Mouse (Mus musculus): ENCODE results near the gene Jak2. TPM values are rescaled to one million over a fixed set of nuclear protein-coding genes. Genes with fewer than 3 reads are reported as not detected.

Gene Jak2
- 4.5 TPM for polyA plus RNA-seq (2015; fragmentation: Illumina TruSeq; extraction: RNeasy Lipid Tissue Mini Kit (QIAGEN cat#74804); ENCODE audit: insufficient read depth, low read depth, low replicate concordance)

GRCm38 (mm10) chr19:29251191-29251957 is at the start of gene Jak2:
Gene Jak2, plus strand, starts transcription at chr19:29251828.

GRCm38 (mm10) chr19:29325053-29325851 is 73.6 kb downstream of the Jak2 start, which contains the start of gene Insl6:
Gene Insl6, minus strand, starts transcription at chr19:29325356.

GRCm38 (mm10) chr19:29334068-29334745 is 82.6 kb downstream of the Jak2 start, which contains the start of gene Rln1:
Gene Rln1, minus strand, starts transcription at chr19:29334670.

Other genes with a start within 250 kb of the Jak2 start
- 24.1 TPM for gene Ak3, start 203.9 kb upstream of the Jak2 start, polyA plus RNA-seq (2015; fragmentation: Illumina TruSeq; extraction: RNeasy Lipid Tissue Mini Kit (QIAGEN cat#74804); ENCODE audit: insufficient read depth, low read depth, low replicate concordance)
- 4.0 TPM for gene Rcl1, start 150.5 kb upstream of the Jak2 start, polyA plus RNA-seq (2015; fragmentation: Illumina TruSeq; extraction: RNeasy Lipid Tissue Mini Kit (QIAGEN cat#74804); ENCODE audit: insufficient read depth, low read depth, low replicate concordance)
- gene Insl6, start 73.5 kb downstream of the Jak2 start, polyA plus RNA-seq (2015; fragmentation: Illumina TruSeq; extraction: RNeasy Lipid Tissue Mini Kit (QIAGEN cat#74804); ENCODE audit: insufficient read depth, low read depth, low replicate concordance), result not detected
- not detected for gene Rln1, start 82.8 kb downstream of the Jak2 start, polyA plus RNA-seq (2015; fragmentation: Illumina TruSeq; extraction: RNeasy Lipid Tissue Mini Kit (QIAGEN cat#74804); ENCODE audit: insufficient read depth, low read depth, low replicate concordance)
- gene Plgrkt, start 115.6 kb downstream of the Jak2 start, polyA plus RNA-seq (2015; fragmentation: Illumina TruSeq; extraction: RNeasy Lipid Tissue Mini Kit (QIAGEN cat#74804); ENCODE audit: insufficient read depth, low read depth, low replicate concordance), result 15.1 TPM
- gene Cd274, start 115.6 kb downstream of the Jak2 start, polyA plus RNA-seq (2015; fragmentation: Illumina TruSeq; extraction: RNeasy Lipid Tissue Mini Kit (QIAGEN cat#74804); ENCODE audit: insufficient read depth, low read depth, low replicate concordance), result 2.8 TPM
- not detected for gene Pdcd1lg2, start 159.1 kb downstream of the Jak2 start, polyA plus RNA-seq (2015; fragmentation: Illumina TruSeq; extraction: RNeasy Lipid Tissue Mini Kit (QIAGEN cat#74804); ENCODE audit: insufficient read depth, low read depth, low replicate concordance)